Mouse (Mus musculus): ENCODE measurements around the gene Hist3h2ba. TPM values are rescaled to one million over a fixed set of nuclear protein-coding genes. Genes with fewer than 3 reads are reported as not detected.

Gene Hist3h2ba
- polyA plus RNA-seq, 1 experiment from 2014 or later, result 250 TPM

- WGBS, result 86% methylated on average over 8 of the region's 8 CpGs
- Histone ChIP-seq H3K4me3 (ENCODE audit: low read length) (no peak overlapping the region), H3K27ac (ENCODE audit: low read depth, low read length) (no peak overlapping the region), H3K36me3 (ENCODE audit: control insufficient read depth, insufficient read depth, low read length) (peaks cover 5% of the 10 kb centered on the region; the same call in 1 of the 2 replicates), H3K4me1 (ENCODE audit: control insufficient read depth, insufficient read depth, low read depth, low read length) (no peaks in the 10 kb centered on the region), H3K9ac (ENCODE audit: low read depth, low read length) (no peak overlapping the region), H3K9me3 (ENCODE audit: control insufficient read depth, low read length) (no peaks in the 10 kb centered on the region), H3K27me3 (replicated peaks; ENCODE audit: control insufficient read depth, insufficient read depth, low read length) (no peaks in the 10 kb centered on the region), H3K4me2 (ENCODE audit: low read length) (no peak overlapping the region)
- ATAC-seq, result no peak
Measured at GRCm38 (mm10) chr11:58969027-58969426, 20.3 kb downstream of the Hist3h2ba start.

DNA sequence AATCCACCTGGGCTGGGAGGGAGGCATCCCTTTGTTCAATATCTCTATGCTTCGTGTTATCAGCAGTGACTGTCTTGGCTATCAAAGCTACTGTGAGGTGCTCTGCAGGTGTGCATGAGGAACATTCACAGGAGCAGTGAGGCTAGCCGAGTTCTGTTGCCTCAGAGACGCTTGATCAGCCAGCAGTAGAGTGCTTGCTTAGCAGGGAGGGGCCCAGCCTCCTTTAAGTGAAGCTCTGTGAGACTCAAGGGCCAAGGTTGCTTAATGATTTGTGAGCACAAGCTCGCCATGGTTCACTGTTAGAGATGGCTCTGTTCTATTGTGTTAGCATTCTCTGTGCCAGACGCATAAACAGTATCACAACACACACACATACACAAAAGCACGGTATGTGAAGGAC is 20.9 kb downstream of the Hist3h2ba start:
- no peak overlapping the region for H3K9ac ChIP-seq (ENCODE audit: low read depth, low read length)
- H3K4me3 ChIP-seq (ENCODE audit: low read length), result no peak overlapping the region
- no peak for ATAC-seq
- no peak overlapping the region for H3K4me2 ChIP-seq (ENCODE audit: low read length)
- no peak overlapping the region for H3K27ac ChIP-seq (ENCODE audit: low read depth, low read length)
- H3K27me3 ChIP-seq (replicated peaks; ENCODE audit: control insufficient read depth, insufficient read depth, low read length), result no peaks in the 10 kb centered on the region
- 80% methylated on average over 6 of the region's 6 CpGs for WGBS
- no peaks in the 10 kb centered on the region for H3K9me3 ChIP-seq (ENCODE audit: control insufficient read depth, low read length)
- peaks cover 6% of the 10 kb centered on the region; the same call in 1 of the 2 replicates for H3K36me3 ChIP-seq (ENCODE audit: control insufficient read depth, insufficient read depth, low read length)
- H3K4me1 ChIP-seq (ENCODE audit: control insufficient read depth, insufficient read depth, low read depth, low read length), result no peaks in the 10 kb centered on the region

DNA sequence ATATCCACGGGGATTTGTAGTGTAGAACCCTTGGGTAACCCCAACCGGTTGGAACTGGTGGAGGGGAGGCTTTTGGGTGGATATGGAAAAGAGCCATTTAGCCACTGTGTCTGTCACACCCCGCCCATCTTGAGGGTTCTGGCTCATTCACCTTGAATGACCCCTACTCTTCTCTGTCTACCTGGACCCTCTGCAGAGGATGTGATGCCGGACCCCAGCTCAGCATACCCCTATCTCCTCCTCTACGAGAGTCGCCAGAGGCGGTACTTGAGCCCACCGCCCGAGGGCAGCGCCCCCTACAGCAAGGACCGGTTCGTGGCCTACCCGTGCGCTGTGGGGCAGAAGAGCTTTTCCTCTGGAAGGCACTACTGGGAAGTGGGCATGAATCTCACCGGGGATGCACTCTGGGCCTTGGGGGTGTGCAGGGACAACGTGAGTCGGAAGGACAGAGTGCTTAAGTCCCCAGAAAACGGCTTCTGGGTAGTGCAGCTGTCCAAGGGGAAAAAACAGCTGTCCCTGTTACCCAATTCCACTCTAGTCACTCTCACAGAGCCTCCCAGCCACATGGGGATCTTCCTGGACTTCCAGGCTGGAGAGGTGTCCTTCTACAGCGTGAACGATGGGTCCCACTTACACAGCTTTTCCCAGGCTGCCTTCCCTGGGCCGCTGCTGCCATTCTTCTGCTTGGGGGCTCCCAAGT is 22.3 kb downstream of the Hist3h2ba start:
- Histone ChIP-seq H3K27ac (ENCODE audit: low read depth, low read length) (no peak overlapping the region), H3K4me1 (ENCODE audit: control insufficient read depth, insufficient read depth, low read depth, low read length) (peaks cover 8% of the 10 kb centered on the region), H3K9me3 (ENCODE audit: control insufficient read depth, low read length) (no peaks in the 10 kb centered on the region), H3K4me2 (ENCODE audit: low read length) (no peak overlapping the region), H3K9ac (ENCODE audit: low read depth, low read length) (no peak overlapping the region), H3K27me3 (replicated peaks; ENCODE audit: control insufficient read depth, insufficient read depth, low read length) (no peaks in the 10 kb centered on the region), H3K36me3 (ENCODE audit: control insufficient read depth, insufficient read depth, low read length) (peaks cover 6% of the 10 kb centered on the region; the same call in 1 of the 2 replicates), H3K4me3 (ENCODE audit: low read length) (no peak overlapping the region)
- no peak for ATAC-seq
- WGBS, result 89% methylated on average over 21 of the region's 21 CpGs

DNA sequence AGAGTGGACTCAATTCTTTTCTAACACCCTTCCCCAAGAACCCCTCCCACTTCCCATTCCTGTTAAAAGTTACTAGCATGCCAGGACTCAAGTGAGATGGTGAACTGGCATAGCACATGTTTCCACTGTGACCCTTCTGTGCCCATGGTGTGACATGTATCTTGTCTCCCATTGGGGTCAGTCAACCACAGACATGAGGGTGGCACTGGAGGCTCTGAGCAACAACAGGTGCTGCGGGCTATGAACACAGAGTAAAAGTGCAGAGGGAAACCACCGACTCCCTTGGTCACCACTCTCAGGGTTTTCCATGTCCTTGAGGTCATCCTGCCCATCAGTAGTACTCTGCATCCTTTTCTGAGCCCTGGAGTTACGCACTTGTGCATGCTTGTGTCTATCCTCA is 23.1 kb downstream of the Hist3h2ba start:
- peaks cover 10% of the 10 kb centered on the region for H3K4me1 ChIP-seq (ENCODE audit: control insufficient read depth, insufficient read depth, low read depth, low read length)
- H3K4me2 ChIP-seq (ENCODE audit: low read length), result no peak overlapping the region
- 98% methylated on average over 3 of the region's 3 CpGs for WGBS
- no peak overlapping the region for H3K4me3 ChIP-seq (ENCODE audit: low read length)
- peaks cover 6% of the 10 kb centered on the region; the same call in 1 of the 2 replicates for H3K36me3 ChIP-seq (ENCODE audit: control insufficient read depth, insufficient read depth, low read length)
- no peak overlapping the region for H3K9ac ChIP-seq (ENCODE audit: low read depth, low read length)
- no peak overlapping the region for H3K27ac ChIP-seq (ENCODE audit: low read depth, low read length)
- no peaks in the 10 kb centered on the region for H3K9me3 ChIP-seq (ENCODE audit: control insufficient read depth, low read length)
- H3K27me3 ChIP-seq (replicated peaks; ENCODE audit: control insufficient read depth, insufficient read depth, low read length), result no peaks in the 10 kb centered on the region
- ATAC-seq, result no peak

DNA sequence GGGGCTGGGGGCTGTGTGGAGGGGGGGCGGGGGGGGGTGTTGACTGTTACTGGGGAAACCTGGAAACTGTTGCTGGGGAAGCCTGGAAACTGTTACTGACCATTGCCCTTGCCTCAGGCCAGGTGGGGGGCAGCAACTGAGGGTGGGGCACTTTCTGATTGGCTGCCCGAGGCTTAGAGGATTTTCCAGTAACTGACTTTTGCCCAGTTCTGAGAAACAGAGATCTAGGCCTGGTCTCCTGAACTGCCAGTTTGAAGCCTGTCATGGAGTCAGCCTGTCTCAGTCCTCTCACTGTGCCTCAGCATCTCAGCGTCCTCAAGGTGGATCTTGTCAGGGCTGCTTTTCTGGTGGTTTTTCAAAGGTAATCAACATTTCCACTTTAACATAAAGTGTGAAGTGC is 25.7 kb downstream of the Hist3h2ba start:
- no peak overlapping the region for H3K4me2 ChIP-seq (ENCODE audit: low read length)
- WGBS, result 78% methylated on average over 3 of the region's 3 CpGs
- no peaks in the 10 kb centered on the region for H3K27me3 ChIP-seq (replicated peaks; ENCODE audit: control insufficient read depth, insufficient read depth, low read length)
- H3K4me1 ChIP-seq (ENCODE audit: control insufficient read depth, insufficient read depth, low read depth, low read length), result peaks cover 23% of the 10 kb centered on the region
- no peak overlapping the region for H3K4me3 ChIP-seq (ENCODE audit: low read length)
- H3K27ac ChIP-seq (ENCODE audit: low read depth, low read length), result no peak overlapping the region
- no peak overlapping the region for H3K9ac ChIP-seq (ENCODE audit: low read depth, low read length)
- ATAC-seq, result no peak
- no peaks in the 10 kb centered on the region for H3K9me3 ChIP-seq (ENCODE audit: control insufficient read depth, low read length)
- H3K36me3 ChIP-seq (ENCODE audit: control insufficient read depth, insufficient read depth, low read length), result peaks cover 4% of the 10 kb centered on the region; the same call in 1 of the 2 replicates

DNA sequence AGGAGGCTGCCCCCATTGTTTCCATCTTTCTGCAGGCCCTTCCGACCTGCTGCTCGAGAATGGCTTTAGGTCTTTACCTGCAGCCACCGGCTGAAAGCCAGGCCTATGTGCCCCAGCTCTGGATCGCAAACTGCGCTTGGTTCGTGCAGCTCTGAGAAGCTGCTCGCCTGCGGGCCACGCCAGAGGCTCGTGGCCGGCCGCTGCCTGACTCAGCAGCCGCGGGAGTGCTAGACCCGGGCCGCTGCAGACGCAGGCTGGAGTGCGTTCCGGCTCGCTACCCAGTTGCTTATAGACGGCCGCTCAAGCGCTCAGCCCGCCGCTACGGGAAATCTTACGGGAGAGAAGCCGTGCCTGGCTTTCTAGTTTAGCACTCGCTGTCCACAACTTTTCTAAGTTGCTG is 28.4 kb downstream of the Hist3h2ba start:
- Histone ChIP-seq H3K4me2 (ENCODE audit: low read length) (peak overlapping the region; percentile 100), H3K4me3 (ENCODE audit: low read length) (peak overlapping the region; percentile 97), H3K27ac (ENCODE audit: low read depth, low read length) (peak overlapping the region; percentile 75), H3K4me1 (ENCODE audit: control insufficient read depth, insufficient read depth, low read depth, low read length) (peaks cover 40% of the 10 kb centered on the region), H3K9ac (ENCODE audit: low read depth, low read length) (peak overlapping the region; percentile 95), H3K9me3 (ENCODE audit: control insufficient read depth, low read length) (no peaks in the 10 kb centered on the region), H3K27me3 (replicated peaks; ENCODE audit: control insufficient read depth, insufficient read depth, low read length) (no peaks in the 10 kb centered on the region), H3K36me3 (ENCODE audit: control insufficient read depth, insufficient read depth, low read length) (peaks cover 6% of the 10 kb centered on the region; the same call in 1 of the 2 replicates)
- WGBS, result under 1% methylated on average over 29 of the region's 29 CpGs
- ATAC-seq, result no peak

- under 1% methylated on average over 21 of the region's 21 CpGs for whole genome bisulfite sequencing
- Histone ChIP-seq H3K27ac (ENCODE audit: low read depth, low read length) (peak overlapping the region; percentile 75), H3K36me3 (ENCODE audit: control insufficient read depth, insufficient read depth, low read length) (peaks cover 8% of the 10 kb centered on the region; the same call in 1 of the 2 replicates), H3K9me3 (ENCODE audit: control insufficient read depth, low read length) (no peaks in the 10 kb centered on the region), H3K4me3 (ENCODE audit: low read length) (peak overlapping the region; percentile 97), H3K4me2 (ENCODE audit: low read length) (peak overlapping the region; percentile 100), H3K27me3 (replicated peaks; ENCODE audit: control insufficient read depth, insufficient read depth, low read length) (no peaks in the 10 kb centered on the region), H3K9ac (ENCODE audit: low read depth, low read length) (peak overlapping the region; percentile 95), H3K4me1 (ENCODE audit: control insufficient read depth, insufficient read depth, low read depth, low read length) (peaks cover 40% of the 10 kb centered on the region)
- ATAC-seq, result peak; percentile 22; the same call in 1 of the 2 replicates
Measured at GRCm38 (mm10) chr11:58977607-58978026, 28.9 kb downstream of the Hist3h2ba start.

DNA sequence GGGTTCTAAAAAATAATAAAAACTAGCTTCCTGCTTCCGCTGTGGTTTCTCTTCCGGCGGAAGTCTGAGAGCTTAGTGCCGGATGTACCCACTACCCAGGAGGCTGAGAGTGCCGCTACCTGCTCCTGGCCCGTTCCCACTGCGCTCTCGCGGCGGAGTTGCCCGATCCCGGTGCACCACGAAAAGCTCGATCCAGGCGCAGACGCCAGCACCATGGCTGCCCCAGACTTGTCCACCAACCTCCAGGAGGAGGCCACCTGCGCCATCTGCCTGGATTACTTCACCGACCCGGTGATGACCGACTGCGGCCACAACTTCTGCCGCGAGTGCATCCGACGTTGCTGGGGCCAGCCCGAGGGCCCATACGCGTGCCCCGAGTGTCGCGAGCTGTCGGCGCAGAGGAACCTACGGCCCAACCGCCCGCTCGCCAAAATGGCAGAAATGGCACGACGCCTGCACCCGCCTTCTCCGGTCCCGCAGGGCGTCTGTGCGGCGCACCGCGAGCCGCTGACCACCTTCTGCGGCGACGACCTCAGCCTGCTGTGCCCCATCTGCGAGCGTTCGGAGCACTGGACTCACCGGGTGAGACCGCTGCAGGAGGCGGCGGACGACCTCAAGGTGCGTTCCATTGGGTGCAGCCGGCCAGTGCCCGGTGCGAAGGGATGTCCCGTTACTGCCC is 29.4 kb downstream of the Hist3h2ba start, which contains the start of gene Trim11:
TSS of gene Trim11 (plus strand) at position 67 of the 679 bp plus-strand sequence.
- peak within 1 kb of the TSS; percentile 95 for H3K9ac ChIP-seq (ENCODE audit: low read depth, low read length)
- under 1% methylated on average over 64 of the region's 64 CpGs for WGBS
- peaks cover 40% of the 10 kb centered on the region for H3K4me1 ChIP-seq (ENCODE audit: control insufficient read depth, insufficient read depth, low read depth, low read length)
- peak within 1 kb of the TSS; percentile 97 for H3K4me3 ChIP-seq (ENCODE audit: low read length)
- peak; percentile 86 for ATAC-seq
- H3K36me3 ChIP-seq (ENCODE audit: control insufficient read depth, insufficient read depth, low read length), result peaks cover 11% of the 10 kb centered on the region; the same call in 1 of the 2 replicates
- no peaks in the 10 kb centered on the region for H3K27me3 ChIP-seq (replicated peaks; ENCODE audit: control insufficient read depth, insufficient read depth, low read length)
- peak within 1 kb of the TSS; percentile 75 for H3K27ac ChIP-seq (ENCODE audit: low read depth, low read length)
- no peaks in the 10 kb centered on the region for H3K9me3 ChIP-seq (ENCODE audit: control insufficient read depth, low read length)
- H3K4me2 ChIP-seq (ENCODE audit: low read length), result peak within 1 kb of the TSS; percentile 100

DNA sequence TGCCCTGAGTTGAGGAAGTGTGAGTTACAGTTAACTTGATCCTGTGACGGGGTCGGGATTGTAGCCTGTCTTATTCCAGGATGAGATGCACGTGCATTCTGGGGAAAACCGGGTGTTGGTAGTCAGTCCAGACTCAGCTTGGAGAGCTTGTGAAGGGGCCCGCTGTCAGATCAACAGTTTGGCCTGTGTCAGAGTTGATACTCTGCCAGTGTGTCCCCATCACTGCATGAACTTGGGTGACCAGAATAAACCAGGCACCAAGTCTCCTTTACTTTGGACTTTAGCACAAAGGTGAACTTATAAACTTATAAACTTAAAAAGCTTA is 29.9 kb downstream of the Hist3h2ba start:
- no peaks in the 10 kb centered on the region for H3K27me3 ChIP-seq (replicated peaks; ENCODE audit: control insufficient read depth, insufficient read depth, low read length)
- no peak for ATAC-seq
- H3K9ac ChIP-seq (ENCODE audit: low read depth, low read length), result peak overlapping the region; percentile 95
- H3K27ac ChIP-seq (ENCODE audit: low read depth, low read length), result no peak overlapping the region
- H3K9me3 ChIP-seq (ENCODE audit: control insufficient read depth, low read length), result no peaks in the 10 kb centered on the region
- H3K4me3 ChIP-seq (ENCODE audit: low read length), result peak overlapping the region; percentile 97
- peaks cover 11% of the 10 kb centered on the region for H3K36me3 ChIP-seq (ENCODE audit: control insufficient read depth, insufficient read depth, low read length)
- 3% methylated on average over 5 of the region's 5 CpGs for whole genome bisulfite sequencing
- peak overlapping the region; percentile 100 for H3K4me2 ChIP-seq (ENCODE audit: low read length)
- peaks cover 40% of the 10 kb centered on the region for H3K4me1 ChIP-seq (ENCODE audit: control insufficient read depth, insufficient read depth, low read depth, low read length)
